Mouse (Mus musculus): ENCODE data around the gene Atp5j2. TPM values are rescaled to one million over a fixed set of nuclear protein-coding genes. Genes with fewer than 3 reads are reported as not detected.

Gene Atp5j2
- polyA plus RNA-seq, 1 experiment from 2014 or later: 711 TPM

DNA sequence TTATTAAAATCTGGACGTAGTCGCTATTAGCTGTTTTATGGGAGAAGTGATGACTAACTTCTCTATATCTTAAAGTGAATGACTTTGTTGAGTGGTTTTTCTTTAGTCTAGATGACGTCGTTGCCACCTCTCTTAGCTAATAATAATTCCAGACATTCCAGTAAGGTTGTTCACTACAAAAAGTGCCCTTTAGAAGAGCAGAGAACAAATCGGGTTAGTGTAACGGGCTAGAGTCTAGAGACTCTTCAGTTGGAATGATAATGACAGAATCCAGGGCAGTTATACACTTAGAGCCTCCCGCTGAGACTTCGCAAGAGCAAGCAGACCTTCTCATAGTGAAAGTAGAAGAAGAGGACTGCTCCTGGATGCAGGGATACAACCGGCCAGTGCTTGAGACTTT, 13.2 kb upstream of the Atp5j2 start:
- WGBS: 22% methylated on average over 9 of the region's 9 CpGs
- ATAC-seq (replicated peaks; ENCODE audit: low FRiP score, low read depth): no peak
- peak; percentile 36 for DNase-seq (ENCODE audit: low spot score)
- Histone ChIP-seq H3K9ac (ENCODE audit: low read depth, low read length) (peak overlapping the region; percentile 44), H3K9me3 (replicated peaks; ENCODE audit: low read length) (no peaks in the 10 kb centered on the region), H3K27me3 (ENCODE audit: insufficient read depth, low read length) (no peaks in the 10 kb centered on the region), H3K4me2 (ENCODE audit: low read length) (peak overlapping the region; percentile 62), H3K4me1 (replicated peaks; ENCODE audit: insufficient read depth, low read length) (peaks cover 3% of the 10 kb centered on the region; the same call in 1 of the 2 replicates), H3K4me3 (replicated peaks; ENCODE audit: low read depth, low read length) (peak overlapping the region; percentile 47), H3K27ac (peak overlapping the region; percentile 13; the same call in 1 of the 2 replicates), H3K36me3 (ENCODE audit: insufficient read depth, low read length) (no peaks in the 10 kb centered on the region)
- no peak for TF ChIP-seq CTCF (IDR thresholded peaks at IDR 0.05; ENCODE audit: low read depth)

DNA sequence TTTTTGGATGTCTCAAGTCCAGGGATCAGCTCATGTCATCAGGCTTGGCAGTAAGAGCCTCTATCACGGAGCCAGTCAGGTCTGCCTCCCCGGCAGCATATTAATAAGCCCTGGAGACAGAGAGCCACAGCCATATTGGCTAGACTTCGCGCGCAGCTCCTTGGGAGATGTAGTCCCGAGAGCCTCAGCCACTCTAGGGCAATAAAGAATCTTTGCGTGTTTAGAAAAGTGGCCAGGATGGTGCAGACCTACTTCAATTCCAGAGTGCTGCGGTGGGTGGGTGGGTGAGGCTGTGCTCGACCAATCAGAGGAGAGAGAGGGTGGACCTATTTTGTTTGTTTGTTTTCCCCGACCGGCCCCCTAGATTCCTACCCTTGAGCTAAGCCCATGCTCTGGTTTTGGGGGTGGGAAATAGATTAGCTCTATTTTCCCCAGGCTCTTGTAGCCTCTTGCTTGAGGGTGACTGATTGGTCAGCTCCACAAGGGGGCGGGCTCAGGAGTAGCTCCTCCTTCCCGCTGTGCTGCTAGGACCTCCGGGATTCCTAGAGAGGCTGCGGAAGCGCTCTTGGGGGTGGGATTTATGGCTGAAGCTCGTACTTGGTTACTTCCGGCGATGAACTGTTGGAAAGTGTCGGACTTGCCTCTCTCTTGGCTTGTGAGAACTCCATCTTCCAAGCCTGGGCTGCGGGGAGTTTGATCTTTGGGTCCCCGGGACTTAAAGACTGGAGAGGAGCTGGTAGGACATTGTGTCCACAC, 12.3 kb upstream of the Atp5j2 start, which contains the start of gene Zkscan5:
TSS of gene Zkscan5 (plus strand) at position 627 of the 756 bp plus-strand sequence.
- H3K9ac ChIP-seq (ENCODE audit: low read depth, low read length): peak within 1 kb of the TSS; percentile 54
- H3K4me2 ChIP-seq (ENCODE audit: low read length): peak within 1 kb of the TSS; percentile 62
- H3K27me3 ChIP-seq (ENCODE audit: insufficient read depth, low read length): no peaks in the 10 kb centered on the region
- no peaks in the 10 kb centered on the region for H3K9me3 ChIP-seq (replicated peaks; ENCODE audit: low read length)
- peak within 1 kb of the TSS; percentile 82 for H3K27ac ChIP-seq
- peaks cover 3% of the 10 kb centered on the region; the same call in 1 of the 2 replicates for H3K4me1 ChIP-seq (replicated peaks; ENCODE audit: insufficient read depth, low read length)
- peak within 1 kb of the TSS; percentile 47 for H3K4me3 ChIP-seq (replicated peaks; ENCODE audit: low read depth, low read length)
- ATAC-seq (replicated peaks; ENCODE audit: low FRiP score, low read depth) (peak; percentile 97), DNase-seq (ENCODE audit: low spot score) (peak; percentile 99)
- 0% methylated on average over 22 of the region's 22 CpGs for WGBS
- H3K36me3 ChIP-seq (ENCODE audit: insufficient read depth, low read length): 0 out of 2 replicates have a peak, but pooled peaks cover under 1% of the 10 kb centered on the region
- TF ChIP-seq CTCF (IDR thresholded peaks at IDR 0.05; ENCODE audit: low read depth): peak; percentile 48; the same call in 1 of the 2 replicates

DNA sequence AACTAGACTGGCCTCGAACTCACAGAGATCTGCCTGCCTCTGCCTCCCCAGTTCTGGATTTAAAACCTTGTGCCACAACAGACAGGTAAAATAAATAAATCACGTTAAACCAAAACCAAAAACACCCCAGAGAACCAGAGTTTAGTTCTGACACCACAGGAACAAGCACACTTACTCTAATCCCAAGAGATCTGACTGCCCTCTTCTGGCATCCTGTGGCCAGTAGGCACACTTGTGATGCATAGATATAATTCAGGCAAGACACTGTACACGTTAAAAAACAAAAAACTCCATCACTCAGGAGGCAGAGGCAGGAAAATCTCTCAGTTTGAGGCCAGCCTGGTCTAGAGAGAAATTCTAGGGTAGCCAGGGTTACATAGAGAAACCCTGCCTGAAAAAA, 10.6 kb upstream of the Atp5j2 start:
- H3K4me1 ChIP-seq (replicated peaks; ENCODE audit: insufficient read depth, low read length): peaks cover 3% of the 10 kb centered on the region; the same call in 1 of the 2 replicates
- TF ChIP-seq CTCF (IDR thresholded peaks at IDR 0.05; ENCODE audit: low read depth): peak; percentile 5; the same call in 1 of the 2 replicates

DNA sequence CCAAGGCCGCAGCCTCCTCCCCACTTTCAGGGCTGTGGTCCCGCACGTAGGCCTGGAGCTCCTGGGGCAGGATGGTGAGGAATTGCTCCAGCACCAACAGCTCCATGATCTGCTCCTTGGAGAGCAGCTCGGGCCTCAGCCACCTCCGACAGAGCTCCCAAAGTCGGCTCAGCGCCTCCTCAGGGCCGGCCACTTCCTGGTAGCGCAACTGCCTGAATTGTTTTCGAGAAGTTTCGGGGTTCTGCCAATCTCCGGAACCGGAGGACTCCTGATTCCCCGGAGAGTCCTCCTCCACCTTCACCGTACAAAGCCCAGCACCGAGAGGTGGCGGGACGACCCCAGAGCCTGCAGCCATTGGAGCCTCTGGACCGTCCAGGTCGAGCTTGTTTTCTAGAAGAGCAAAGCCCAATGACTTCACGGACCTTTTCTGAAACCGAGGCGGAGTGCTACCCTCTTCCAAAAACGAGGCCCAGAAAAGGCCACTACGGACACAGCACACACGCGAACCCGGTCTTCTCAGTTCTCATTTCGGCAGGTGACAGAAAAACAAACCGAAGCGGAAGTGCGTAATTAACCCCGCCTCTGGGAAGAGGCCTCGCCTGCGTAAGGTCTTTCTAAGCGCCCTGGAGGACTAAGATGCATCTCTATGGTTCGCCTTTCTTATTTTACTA, 9.6 kb upstream of the Atp5j2 start, which contains the start of gene Zkscan14:
TSS of gene Zkscan14 (minus strand) at position 548 of the 671 bp plus-strand sequence.
- under 1% methylated on average over 37 of the region's 37 CpGs for WGBS
- TF ChIP-seq CTCF (IDR thresholded peaks at IDR 0.05; ENCODE audit: low read depth): peak; percentile 2; the same call in 1 of the 2 replicates
- H3K4me2 ChIP-seq (ENCODE audit: low read length): peak within 1 kb of the TSS; percentile 97
- DNase-seq (ENCODE audit: low spot score) (peak; percentile 94), ATAC-seq (replicated peaks; ENCODE audit: low FRiP score, low read depth) (no peak)
- H3K27me3 ChIP-seq (ENCODE audit: insufficient read depth, low read length): no peaks in the 10 kb centered on the region
- H3K9me3 ChIP-seq (replicated peaks; ENCODE audit: low read length): no peaks in the 10 kb centered on the region
- peak within 1 kb of the TSS; percentile 87 for H3K9ac ChIP-seq (ENCODE audit: low read depth, low read length)
- H3K36me3 ChIP-seq (ENCODE audit: insufficient read depth, low read length): 0 out of 2 replicates have a peak, but pooled peaks cover 10% of the 10 kb centered on the region
- H3K4me1 ChIP-seq (replicated peaks; ENCODE audit: insufficient read depth, low read length): peaks cover 3% of the 10 kb centered on the region; the same call in 1 of the 2 replicates
- H3K4me3 ChIP-seq (replicated peaks; ENCODE audit: low read depth, low read length): peak within 1 kb of the TSS; percentile 81
- H3K27ac ChIP-seq: peak within 1 kb of the TSS; percentile 84

More for the DNA sequence above, 10.6 kb upstream of the Atp5j2 start:
- no peak overlapping the region for H3K9ac ChIP-seq (ENCODE audit: low read depth, low read length)
- H3K27ac ChIP-seq: no peak overlapping the region
- no peaks in the 10 kb centered on the region for H3K9me3 ChIP-seq (replicated peaks; ENCODE audit: low read length)
- no peak overlapping the region for H3K4me3 ChIP-seq (replicated peaks; ENCODE audit: low read depth, low read length)
- H3K36me3 ChIP-seq (ENCODE audit: insufficient read depth, low read length): 0 out of 2 replicates have a peak, but pooled peaks cover 8% of the 10 kb centered on the region
- no peaks in the 10 kb centered on the region for H3K27me3 ChIP-seq (ENCODE audit: insufficient read depth, low read length)
- WGBS: 49% methylated on average over 3 of the region's 3 CpGs
- ATAC-seq (replicated peaks; ENCODE audit: low FRiP score, low read depth): no peak
- no peak for DNase-seq (ENCODE audit: low spot score)
- H3K4me2 ChIP-seq (ENCODE audit: low read length): no peak overlapping the region

DNA sequence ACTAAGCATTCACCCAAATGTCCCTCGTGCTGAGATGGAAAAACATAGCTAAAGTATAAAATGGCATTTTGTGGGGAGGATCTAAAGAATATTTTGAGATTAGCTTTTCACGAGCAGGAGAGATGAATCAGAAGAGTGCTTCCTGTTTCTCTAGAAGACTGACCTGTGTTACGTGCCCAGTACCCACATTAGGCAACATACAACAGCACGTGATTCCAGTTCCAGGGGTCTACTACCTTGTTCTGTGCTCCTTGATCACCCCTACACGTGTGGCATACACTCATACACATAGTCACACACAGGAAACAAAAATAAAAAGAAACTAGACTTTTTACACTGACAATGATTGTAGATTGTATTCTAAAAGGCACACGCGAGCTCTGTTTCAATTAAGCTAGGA, 8.5 kb upstream of the Atp5j2 start:
- no peak for ATAC-seq (replicated peaks; ENCODE audit: low FRiP score, low read depth)
- Histone ChIP-seq H3K27ac (no peak overlapping the region), H3K9me3 (replicated peaks; ENCODE audit: low read length) (no peaks in the 10 kb centered on the region), H3K36me3 (ENCODE audit: insufficient read depth, low read length) (0 out of 2 replicates have a peak, but pooled peaks cover 21% of the 10 kb centered on the region), H3K4me1 (replicated peaks; ENCODE audit: insufficient read depth, low read length) (peaks cover 3% of the 10 kb centered on the region; the same call in 1 of the 2 replicates), H3K9ac (ENCODE audit: low read depth, low read length) (peak overlapping the region; percentile 87; the same call in 1 of the 2 replicates), H3K4me2 (ENCODE audit: low read length) (peak overlapping the region; percentile 97; the same call in 1 of the 2 replicates), H3K27me3 (ENCODE audit: insufficient read depth, low read length) (no peaks in the 10 kb centered on the region), H3K4me3 (replicated peaks; ENCODE audit: low read depth, low read length) (0 out of 2 replicates have a peak overlapping the region, but pooled peaks have one; percentile 81)
- WGBS: 74% methylated on average over 7 of the region's 7 CpGs
- TF ChIP-seq CTCF (IDR thresholded peaks at IDR 0.05; ENCODE audit: low read depth): no peak
- no peak for DNase-seq (ENCODE audit: low spot score)
